Mouse (Mus musculus): ENCODE results near the gene M1ap.

Gene M1ap

DNA sequence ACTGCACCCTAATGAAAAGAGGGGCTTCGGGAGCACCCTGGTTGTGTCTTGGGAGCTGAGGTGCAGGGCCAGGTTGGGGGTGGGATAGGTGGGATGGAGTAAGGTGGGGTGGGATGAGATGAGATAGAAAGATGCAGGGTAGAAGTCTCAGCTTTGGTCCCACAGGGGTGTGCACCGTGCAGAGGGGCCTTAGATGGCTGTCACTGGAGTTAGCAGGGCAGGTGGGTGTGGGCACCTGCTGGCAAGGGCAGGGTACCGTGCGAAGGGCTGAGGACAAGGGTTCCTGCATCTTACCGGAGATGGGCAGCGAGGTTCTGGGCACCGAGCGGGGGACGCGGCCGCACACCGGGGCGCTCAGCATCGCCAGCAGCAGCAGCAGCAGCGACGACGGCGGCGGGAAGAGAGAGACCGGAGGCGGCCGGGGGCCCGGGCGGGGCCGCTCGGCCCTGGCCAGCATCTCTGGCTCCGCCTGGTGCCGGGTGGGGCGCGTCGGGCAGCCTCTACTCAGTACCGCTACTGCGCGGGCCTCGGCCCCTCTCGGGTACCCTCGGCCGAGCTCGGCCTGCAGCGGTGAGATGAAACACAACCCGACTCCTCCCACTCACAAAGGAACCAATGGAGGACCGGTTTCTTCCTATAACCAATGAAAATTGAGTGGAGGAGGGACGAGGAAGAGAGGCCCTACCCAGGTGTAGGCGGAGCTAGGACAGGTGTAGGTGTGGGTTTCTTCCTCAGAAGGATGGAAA is 7.4 kb upstream of the M1ap start, which contains the start of gene Sema4f:
TSS of gene Sema4f (minus strand) at position 603 of the 746 bp plus-strand sequence.
- DNase-seq (ENCODE audit: low spot score) = no peak

DNA sequence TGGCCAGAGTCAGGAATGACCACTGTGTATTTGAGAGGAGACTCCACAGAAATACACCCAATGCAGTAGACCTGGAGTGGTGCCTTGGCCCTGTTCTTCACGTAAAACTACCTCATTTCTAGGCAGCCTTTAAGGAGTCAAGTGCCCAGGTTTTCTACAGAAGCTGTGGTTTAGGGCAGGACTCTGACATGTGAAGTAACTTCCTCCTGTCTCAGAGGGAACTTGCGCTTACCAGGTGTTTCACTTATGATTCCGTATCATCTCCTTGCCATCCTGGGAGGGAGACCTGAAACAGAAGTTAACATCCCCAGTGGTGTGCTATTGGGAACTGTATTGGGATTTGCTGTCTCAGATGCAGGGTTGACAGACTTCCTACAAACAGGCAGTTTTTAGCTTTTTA is 5.9 kb upstream of the M1ap start:
- no peak for DNase-seq (ENCODE audit: low spot score)

DNA sequence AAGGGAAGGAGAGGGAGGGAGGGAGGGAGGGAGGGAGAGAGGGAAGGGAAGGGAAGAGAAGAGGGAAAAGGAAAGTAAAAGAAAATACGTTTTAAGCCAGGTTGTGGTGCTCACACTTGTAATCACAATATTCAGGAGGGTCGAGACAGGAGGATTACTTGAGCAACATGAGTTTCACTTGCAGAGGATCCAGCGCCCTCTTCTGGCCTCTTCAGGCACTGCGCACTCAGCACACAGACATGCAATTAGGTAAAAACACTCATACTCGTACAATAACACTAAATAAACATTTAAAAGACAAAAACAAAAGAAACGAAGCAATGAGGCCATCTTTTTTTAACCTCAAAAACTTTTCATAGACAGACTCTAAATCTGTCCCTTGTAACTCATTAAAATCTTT is 952 bp upstream of the M1ap start:
- DNase-seq (ENCODE audit: low spot score) = no peak

DNA sequence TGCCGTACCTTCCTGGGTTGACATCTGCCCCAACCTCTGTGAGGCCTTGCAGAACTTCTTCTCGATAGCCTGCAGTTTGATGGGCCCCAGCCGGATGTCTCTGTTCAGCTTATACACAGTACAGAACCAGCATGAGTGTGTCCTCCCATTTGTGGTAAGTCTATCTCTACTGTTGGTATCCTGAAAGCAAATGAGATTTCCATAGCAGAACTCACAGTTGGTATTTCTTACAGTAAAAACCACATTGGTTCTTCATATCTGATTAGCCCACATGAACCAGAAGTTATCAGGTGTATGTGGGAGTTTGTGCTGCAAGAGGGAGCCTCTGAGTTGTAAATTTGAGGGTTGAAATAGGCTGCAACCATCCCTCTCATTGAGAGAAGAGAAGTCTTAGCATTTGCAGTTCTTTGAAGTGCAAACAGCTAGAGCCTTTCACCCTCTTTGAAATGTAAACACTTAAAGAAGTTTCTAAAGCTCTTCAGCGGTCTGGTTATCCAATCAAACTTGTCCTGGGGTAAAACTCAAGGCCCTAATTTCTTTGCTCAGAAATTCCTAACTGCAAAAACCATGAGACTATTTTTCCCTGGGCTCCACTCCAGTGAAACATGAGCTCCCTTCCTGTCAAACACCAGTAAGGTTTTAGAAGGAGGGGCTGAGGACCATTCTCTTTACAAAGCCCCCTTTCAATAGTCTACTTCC is 10.0 kb downstream of the M1ap start:
- DNase-seq (ENCODE audit: low spot score) = no peak

DNA sequence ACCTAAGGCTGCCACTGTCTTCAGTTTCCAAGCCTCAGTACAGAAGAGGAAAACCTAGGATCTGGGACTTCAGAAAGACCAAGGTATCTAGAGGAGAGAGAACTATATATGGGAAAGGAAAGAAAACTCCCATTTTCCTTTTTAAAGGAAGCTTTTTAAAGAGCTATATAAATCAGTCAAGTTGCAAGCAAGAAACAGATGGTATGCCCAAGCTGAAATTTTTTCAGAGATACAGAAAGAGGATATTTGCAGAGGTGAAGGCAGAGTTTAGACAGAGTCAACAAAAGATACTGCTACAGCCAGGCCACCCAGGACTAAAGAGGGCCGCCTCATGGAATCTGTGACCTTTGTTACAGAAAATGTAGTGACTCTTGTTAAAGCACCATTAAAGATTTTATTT is 15.0 kb downstream of the M1ap start:
- no peak for DNase-seq (ENCODE audit: low spot score)

DNA sequence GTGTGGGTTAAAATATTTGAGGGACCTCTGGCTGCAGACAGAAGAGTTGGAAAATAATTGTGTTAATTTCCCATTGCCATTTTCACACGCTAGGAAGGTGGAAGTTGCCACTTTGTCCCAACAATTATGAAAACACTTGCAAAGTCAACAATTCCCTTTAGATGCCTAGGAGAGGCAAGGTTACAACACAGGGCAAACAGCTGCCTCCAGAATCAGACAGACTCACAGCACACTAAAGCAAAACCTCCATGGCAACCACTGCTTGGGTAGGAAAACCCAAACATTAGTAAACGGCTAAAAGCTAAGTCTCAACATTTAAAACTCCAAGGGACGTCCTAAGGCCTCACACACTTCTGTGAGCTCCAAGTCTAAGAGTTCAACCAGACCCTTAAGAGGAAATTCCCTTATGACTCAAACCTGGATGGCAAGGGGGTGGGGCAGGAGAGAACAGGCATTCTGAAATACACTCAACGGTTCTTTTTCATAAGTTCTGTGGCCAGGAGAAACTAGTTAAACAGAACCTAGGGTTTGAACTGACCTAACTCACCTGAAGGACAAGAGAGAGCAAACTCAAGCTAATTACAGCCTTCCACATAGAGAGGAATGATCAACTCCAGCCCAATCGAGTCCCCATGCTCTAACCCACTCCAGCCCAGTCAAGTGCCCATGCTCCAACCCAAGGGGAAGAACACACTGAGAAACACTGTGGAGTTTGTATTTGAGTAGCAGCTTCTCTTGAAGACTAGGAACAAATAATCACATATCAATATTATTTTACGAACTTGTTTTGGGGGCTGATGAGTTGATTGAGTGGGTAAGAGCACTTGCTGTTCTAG is 22.8 kb downstream of the M1ap start:
- no peak for DNase-seq (ENCODE audit: low spot score)

DNA sequence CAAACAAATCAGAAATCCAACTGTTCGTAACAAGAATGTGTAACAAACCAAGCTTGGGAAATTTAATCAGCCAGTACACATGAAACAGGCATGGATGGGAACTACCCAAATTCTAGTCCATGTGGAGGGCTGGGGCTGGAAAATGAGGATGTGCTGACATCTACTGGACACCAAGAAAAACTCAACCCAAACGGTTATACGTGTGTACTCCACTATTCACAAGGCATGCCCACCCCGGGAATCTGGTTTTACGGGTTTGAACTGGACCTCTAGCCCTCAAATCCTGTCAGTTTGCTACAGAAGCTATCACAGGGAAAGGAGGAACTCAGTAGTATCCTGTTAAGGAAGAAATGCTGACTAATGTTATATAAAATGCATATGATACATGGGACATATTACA is 24.3 kb downstream of the M1ap start:
- DNase-seq (ENCODE audit: low spot score) = peak; percentile 87

DNA sequence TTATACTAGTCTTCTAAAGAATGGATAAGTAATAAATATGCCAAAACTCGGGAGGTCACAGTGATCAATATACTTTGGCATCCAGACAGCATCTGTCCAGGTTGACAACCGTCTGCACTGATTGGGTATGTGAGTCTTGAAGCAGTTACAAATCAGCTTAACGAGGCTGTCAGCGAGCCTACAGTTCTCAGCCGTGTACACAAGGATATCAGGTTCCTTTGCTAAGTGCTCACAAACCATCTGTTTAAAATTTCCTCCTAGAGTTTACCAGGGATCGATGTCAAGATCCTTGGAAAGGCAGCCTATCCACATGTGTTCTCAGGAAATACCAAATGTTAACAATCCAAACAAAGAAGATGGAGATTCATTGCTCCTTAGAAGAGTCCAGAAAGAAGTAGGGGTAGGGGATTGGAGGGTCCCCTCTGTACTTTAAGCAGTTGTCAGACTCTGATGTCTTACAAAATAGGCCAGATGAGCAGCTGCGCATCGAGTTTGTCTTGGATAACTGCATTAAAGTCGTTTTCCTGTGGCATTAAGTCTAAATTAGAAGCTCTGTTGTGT is 40.8 kb downstream of the M1ap start:
- no peak for DNase-seq (ENCODE audit: low spot score)

DNA sequence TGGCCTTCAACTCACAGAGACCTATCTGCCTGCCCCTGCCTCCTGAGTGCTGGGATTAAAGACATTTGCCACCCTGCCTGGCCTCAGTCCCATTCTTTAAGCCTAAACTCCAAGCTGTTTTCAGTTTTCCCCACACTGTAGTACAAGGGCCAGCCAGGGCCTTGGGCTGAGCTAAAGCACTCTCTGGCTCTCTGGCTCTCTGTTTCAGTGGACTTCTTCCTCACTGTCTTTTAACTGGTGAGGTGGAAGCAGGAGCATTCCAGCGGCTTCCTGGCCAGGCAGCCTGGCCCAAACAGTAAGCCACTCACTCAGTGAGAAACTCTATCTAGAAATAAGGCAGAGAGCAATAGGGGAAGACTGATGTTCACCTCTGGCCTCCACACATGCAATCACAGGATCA is 47.0 kb downstream of the M1ap start:
- no peak for DNase-seq (ENCODE audit: low spot score)

DNA sequence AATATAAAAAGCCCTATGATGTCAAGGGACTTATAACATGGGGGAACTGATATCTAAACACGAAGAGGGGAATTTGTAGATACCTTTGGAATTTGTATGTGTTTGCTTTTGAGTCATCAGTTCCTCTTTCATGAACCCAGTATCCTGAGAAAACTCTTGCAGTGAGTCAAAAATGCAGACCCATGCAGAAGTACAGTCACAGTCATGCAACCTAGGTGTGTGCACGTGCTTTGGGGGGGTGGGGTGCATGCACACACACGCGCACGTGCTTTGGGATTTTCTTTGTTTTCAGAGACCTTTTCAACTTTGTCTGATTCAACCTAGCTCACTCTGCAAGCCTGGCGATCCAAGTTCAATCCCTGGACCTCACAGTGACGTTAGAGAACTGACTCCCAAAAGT is 47.7 kb downstream of the M1ap start:
- DNase-seq (ENCODE audit: low spot score) = no peak

DNA sequence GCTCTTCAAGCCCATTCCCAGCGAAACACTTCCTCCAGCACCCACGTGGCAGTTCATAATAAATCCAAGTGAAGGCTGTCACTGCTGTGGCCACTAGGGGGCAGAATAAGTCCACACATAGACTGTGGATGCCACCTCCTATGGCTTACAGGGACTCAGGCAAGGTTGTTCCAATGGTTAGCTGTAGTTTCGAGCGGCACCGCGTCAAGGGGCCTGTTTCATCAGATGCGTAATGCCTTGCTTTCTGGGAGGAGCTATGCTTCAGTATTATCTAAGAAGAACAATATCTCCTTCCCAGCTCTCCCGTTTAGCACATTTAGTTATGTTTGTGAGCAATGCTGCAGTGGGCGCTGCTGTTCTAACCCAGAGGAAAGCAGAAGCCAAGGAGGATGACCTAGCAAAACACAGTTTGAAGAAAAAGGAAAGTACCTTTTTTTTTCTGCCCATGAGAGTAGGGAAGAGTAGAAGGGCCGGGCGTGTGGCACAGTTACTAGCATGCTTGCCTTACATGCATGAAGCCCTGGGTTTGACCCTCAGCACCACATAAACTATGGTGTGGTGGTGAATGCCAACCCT is 50.1 kb downstream of the M1ap start:
- peak; percentile 99 for DNase-seq (ENCODE audit: low spot score)

DNA sequence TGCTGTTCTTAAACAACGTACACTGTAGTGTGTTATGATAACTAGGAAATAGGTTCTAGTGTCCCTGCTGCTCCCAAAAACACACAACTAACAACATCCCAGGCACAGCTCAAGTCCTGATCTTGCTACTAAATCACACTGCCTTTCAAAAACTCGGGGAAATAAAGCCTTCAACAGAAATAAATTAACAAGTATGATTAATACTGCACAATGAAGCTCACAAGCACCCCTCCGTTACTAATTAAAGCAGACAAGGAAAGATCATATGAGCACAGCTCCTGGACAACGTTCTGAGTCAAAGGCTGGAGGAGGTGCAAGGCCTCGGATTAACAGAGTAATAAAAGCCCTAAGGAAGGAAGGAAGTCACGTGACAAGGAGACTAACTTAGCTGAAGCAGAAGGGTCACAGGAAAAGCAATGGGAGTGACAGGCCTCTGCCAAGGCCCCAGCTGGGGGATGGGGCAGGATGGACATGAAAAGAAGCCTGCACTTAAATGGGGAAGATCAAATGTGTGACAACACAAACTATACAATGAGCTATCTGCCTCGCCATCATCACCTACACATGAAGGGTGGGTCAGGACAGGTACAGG is 50.9 kb downstream of the M1ap start:
- DNase-seq (ENCODE audit: low spot score) = peak; percentile 23

DNA sequence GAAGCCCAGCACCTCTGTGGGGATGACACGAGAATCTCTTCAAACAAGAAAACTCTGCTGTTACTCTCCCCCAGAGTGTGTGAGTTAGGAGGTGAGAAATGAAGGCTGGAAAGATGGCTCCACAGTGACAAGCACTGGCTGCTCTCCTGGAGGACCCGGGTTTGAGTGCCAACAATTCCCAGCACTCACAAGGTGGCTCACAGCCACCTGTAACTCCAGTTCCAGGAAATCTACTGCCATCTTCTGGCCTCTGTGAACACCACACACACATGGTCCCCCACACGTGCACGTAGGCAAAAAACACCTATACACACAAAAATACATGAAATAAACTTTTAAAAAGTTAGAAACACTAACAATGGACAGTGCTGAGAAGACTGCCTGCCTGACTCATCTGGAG is 51.6 kb downstream of the M1ap start:
- no peak for DNase-seq (ENCODE audit: low spot score)

DNA sequence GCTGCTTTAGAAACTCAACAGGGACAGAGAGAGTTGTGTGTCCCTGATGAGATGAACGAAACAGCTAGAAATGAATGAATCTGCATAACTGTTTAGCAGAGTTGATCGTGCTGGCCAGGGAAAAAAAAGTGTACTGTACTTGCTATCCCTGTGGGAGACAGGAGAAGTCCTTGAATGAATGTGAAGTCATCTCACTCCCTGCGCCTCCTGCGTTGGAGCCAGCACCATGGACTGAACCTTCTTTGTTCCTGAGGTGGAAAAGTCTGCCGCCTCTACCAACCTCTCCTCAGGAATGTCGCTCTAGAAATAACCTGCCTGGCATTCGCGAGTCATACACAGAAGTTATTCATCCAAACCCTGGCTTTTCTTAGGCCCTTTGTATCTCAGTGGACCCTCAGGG is 53.3 kb downstream of the M1ap start:
- DNase-seq (ENCODE audit: low spot score) = no peak

DNA sequence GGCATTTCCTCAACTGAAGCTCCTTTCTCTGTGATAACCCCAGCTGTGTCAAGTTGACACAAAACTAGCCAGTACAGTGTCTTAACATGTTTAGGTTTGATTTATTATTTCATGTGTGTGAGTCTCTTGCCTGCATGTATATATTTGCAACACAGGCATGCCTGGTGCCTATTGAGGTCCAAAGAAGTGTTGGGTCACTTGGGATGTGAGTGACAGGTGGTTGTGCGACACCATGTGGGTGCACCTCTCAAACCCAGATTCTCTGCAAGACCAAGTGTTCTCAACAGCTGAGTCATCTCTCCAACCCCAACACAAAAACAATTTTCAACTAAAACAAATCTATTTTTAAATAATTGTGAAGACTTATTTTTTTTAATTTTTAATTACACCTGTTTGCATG is 56.4 kb downstream of the M1ap start:
- no peak for DNase-seq (ENCODE audit: low spot score)

DNA sequence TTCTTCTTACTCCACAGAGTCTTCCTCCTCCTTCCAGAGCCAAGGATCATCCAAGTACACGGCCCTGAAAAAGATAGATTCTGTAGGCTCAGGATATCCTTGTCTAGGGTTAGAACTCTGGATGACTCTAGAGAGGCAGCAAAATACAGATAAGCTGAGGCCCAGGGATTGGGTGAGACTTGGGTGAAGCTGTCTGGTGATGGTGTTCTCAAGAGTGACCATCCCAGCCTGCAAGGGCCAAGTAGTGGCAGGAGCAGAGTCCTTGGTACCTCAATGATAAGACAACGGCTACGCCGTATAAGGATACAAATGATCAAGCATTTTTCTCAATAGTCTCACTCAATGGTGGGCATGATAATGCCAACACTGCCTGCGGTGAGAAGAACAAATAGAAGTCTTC is 57.1 kb downstream of the M1ap start:
- DNase-seq (ENCODE audit: low spot score) = no peak

DNA sequence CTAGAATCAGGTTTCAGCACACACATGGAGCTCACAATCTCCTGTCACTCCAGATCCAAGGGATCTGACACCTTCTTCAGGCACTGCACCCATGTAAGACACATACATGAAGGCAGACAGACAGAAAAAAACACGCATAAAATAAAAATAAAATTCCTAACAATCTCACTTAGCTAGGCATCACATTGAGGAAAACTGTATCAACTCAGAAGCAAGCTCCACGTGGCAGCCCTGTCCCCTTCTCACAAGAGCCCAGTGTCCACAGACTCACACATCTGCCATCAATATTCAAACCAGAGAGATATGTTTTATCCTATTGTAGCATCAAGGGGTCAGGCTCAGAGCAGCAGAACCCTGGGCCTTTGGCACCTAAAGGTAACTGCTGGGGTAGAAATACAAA is 57.6 kb downstream of the M1ap start:
- no peak for DNase-seq (ENCODE audit: low spot score)

DNA sequence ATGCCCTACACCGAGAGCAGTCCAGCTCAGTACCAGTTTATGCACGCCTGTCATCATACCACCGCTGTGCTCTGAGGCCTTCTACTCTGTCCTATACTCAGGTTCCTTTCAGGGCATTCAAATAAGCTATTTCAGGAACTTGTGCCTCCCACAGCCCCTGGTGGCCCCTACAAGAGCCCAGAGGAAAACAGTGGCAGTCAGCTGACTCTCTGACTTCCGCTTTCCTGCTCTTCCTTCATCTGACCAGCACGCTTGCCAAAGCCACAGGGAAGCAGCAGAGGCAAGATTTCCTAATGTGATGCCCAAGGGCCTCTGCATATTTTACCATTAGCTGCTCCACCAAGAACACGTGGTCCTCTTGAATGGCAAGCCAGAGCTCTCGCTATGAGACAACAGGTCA is 58.2 kb downstream of the M1ap start:
- DNase-seq (ENCODE audit: low spot score) = peak; percentile 56

DNA sequence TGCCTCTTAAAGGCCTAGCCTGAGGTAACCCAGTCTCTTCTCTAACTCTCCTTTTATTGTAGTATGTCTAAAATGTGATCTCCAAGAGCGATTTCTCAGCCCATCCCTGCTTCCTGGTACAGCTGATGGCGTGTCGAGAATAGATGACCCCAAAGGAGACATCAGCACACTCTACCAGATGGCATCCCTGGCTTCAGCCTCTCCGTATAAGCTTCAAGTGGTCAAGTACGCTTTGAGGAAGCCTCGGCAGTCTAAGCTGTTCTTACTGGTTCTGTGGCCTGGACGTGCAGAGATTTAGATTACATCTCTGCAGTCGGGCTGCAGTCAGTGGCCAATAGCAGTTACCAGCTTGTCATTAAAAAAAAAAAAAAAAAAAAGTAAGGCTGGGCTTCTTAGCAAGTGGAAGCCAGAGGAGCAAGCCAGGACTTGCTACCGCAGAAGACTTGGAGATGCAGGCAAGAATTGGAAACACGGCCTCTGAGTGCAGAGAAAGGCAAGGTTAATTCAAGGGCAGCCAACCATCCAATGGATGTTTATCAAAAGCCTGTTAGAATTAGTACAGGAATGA is 58.8 kb downstream of the M1ap start:
- no peak for DNase-seq (ENCODE audit: low spot score)

DNA sequence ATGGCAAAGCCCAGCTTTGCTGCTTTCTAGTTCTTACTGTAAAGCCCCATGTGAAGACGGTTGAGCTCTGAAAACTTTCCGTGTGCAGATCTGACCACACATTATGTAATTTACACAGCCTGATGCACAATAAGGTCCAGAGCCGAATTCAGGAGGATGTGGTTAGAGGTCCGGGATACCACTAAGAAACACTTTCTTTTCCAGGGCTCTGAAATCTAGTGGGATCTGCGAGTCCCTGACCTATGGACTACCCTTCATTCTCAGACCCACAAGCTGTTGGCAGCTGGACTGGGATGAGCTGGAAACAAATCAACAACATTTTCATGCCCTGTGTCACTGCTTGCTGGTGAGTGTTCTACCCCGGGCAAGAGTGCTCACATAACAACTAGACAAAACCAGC is 59.4 kb downstream of the M1ap start:
- peak; percentile 65 for DNase-seq (ENCODE audit: low spot score)

DNA sequence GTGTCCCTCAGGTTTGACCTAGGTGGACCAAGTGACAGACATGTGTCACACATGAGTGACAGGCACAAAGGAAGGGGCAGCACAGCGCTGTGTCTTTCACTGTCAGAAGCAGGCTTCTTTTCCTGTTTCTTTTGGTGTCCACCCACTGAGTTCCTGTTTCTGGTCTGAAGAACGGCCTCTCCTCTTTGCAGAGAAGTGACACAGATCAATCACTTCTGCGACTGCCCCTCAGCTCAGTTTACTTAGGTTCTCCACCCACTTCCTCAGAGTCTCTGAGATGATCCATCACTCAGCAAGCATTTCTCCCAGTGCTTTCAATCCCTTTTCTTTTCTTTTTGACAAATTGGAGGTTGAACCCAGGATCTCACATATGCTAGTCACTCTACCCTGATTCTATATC is 62.0 kb downstream of the M1ap start:
- DNase-seq (ENCODE audit: low spot score) = no peak

DNA sequence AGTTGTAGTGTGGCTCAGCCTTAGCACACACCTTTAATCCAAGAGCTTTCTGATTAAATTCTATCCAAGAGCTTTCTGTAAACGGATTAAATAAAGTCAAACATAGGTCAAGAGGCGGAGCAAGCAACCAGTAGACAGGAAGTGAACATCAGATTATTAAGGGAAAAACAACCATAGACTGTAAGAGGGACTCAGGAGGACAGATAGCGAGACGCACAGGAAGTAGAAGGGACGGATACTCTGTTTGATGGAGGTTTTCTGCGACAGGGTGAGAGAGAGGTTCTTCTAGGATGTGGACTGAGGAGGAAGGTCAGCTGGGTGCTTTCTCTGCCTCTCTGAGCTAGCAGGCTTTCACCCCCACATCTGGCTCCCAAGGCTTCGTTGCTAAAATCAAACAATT is 63.3 kb downstream of the M1ap start:
- no peak for DNase-seq (ENCODE audit: low spot score)

Measured in adipocyte (in vitro differentiated cells).